Mouse (Mus musculus) hindbrain, embryonic 11.5 days (tissue): ENCODE measurements around the gene Cwf19l1. TPM values are rescaled to one million over a fixed set of nuclear protein-coding genes. Genes with fewer than 3 reads are reported as not detected.
"Not testable (repeated sequence)": the region's sequence is repeated elsewhere in the genome, so short reads cannot be mapped to it uniquely, and the experiment has no call there.

ENCODE experiments used
- ATAC-seq: fragments of 200-750 bp; cut with Nextera tagmentation; 2 replicates; pipeline ENCODE4 v1.8.0; 2017; ENCODE audit warnings: mild to moderate bottlenecking, moderate TSS enrichment, moderate library complexity; ENCODE audit not compliant: low FRiP score
- DNase-seq: peaks from one replicate; pipeline ENCODE4 v3.0.0-alpha.2; 2015; ENCODE audit warnings: low spot score
- H3K27ac ChIP-seq: fragments of 300-500 bp; sonication (generic); 2 replicates; pipeline ENCODE4 v1.5.1; 2014; ENCODE audit warnings: mild to moderate bottlenecking, low read depth, low read length
- H3K27me3 ChIP-seq: fragments of 300-500 bp; sonication (generic); 2 replicates; pipeline ENCODE4 v1.6.1; 2014; ENCODE audit warnings: mild to moderate bottlenecking, low read length, moderate library complexity, mixed read lengths; ENCODE audit not compliant: control insufficient read depth, insufficient read depth
- H3K36me3 ChIP-seq: fragments of 300-500 bp; sonication (generic); 2 replicates; pipeline ENCODE4 v1.6.1; 2014; ENCODE audit warnings: mild to moderate bottlenecking, low read length, moderate library complexity, mixed read lengths; ENCODE audit not compliant: control insufficient read depth, insufficient read depth
- H3K4me1 ChIP-seq: fragments of 300-500 bp; sonication (generic); replicated peaks from 2 replicates; pipeline ENCODE4 v1.6.1; 2014; ENCODE audit warnings: low read length, mixed read lengths; ENCODE audit not compliant: control insufficient read depth, insufficient read depth
- H3K4me2 ChIP-seq: fragments of 300-500 bp; sonication (generic); replicated peaks from 2 replicates; pipeline ENCODE4 v1.6.1; 2014; ENCODE audit warnings: mild to moderate bottlenecking, low read depth, low read length
- H3K4me3 ChIP-seq: fragments of 300-500 bp; sonication (generic); 2 replicates; pipeline ENCODE4 v1.5.1; 2014; ENCODE audit warnings: low read depth, low read length
- H3K9ac ChIP-seq: fragments of 300-500 bp; sonication (generic); 2 replicates; pipeline ENCODE4 v1.6.1; 2014; ENCODE audit warnings: low read depth, low read length
- H3K9me3 ChIP-seq: fragments of 300-500 bp; sonication (generic); 2 replicates; pipeline ENCODE4 v1.6.1; 2016; ENCODE audit warnings: low read length; ENCODE audit not compliant: control insufficient read depth
- WGBS: fragments of 180-500 bp; shearing (Covaris S2); extraction: QIAGEN DNeasy Blood & Tissue Kit; methylation state at CpG from one replicate; pipeline ENCODE4 v1.1.7; 2014; 5-methylcytosine and 5-hydroxymethylcytosine counted together
- polyA plus RNA-seq: library from polyadenylated mRNA; unstranded; fragments of >200 nt; fragmentation: Nextera tagmentation; extraction: Ambion mirVana; gene quantifications from 2 replicates; pipeline ENCODE4 v1.2.1, GENCODE M21; 2014

Gene Cwf19l1
- polyA plus RNA-seq, 1 experiment from 2014 or later = 40.5 TPM

GRCm38 (mm10) chr19:44128560-44128959 is 7.1 kb downstream of the Cwf19l1 start:
- DNase-seq (no peak), ATAC-seq (no peak)
- 92% methylated on average over 2 of the region's 2 CpGs for WGBS
- no peaks in the 10 kb centered on the region for H3K9me3 ChIP-seq
- no peak overlapping the region for H3K27ac ChIP-seq
- H3K27me3 ChIP-seq = no peaks in the 10 kb centered on the region
- H3K4me1 ChIP-seq = no peaks in the 10 kb centered on the region
- H3K4me3 ChIP-seq = no peak overlapping the region
- H3K4me2 ChIP-seq = no peak overlapping the region
- H3K36me3 ChIP-seq = peaks cover 6% of the 10 kb centered on the region; the same call in 1 of the 2 replicates
- no peak overlapping the region for H3K9ac ChIP-seq

- no peak overlapping the region for H3K9ac ChIP-seq
- no peaks in the 10 kb centered on the region for H3K9me3 ChIP-seq
- H3K27ac ChIP-seq = no peak overlapping the region
- ATAC-seq = no peak
- no peak overlapping the region for H3K4me3 ChIP-seq
- no peaks in the 10 kb centered on the region for H3K4me1 ChIP-seq
- H3K36me3 ChIP-seq = peaks cover 6% of the 10 kb centered on the region; the same call in 1 of the 2 replicates
- no peak overlapping the region for H3K4me2 ChIP-seq
- 97% methylated on average over 10 of the region's 10 CpGs for WGBS
- no peak for DNase-seq
- H3K27me3 ChIP-seq = no peaks in the 10 kb centered on the region
These were observed 7.8 kb downstream of the Cwf19l1 start for GRCm38 (mm10) chr19:44127729-44128497.

GRCm38 (mm10) chr19:44121137-44121536 is 14.5 kb downstream of the Cwf19l1 start:
- Histone ChIP-seq H3K9ac (no peak overlapping the region), H3K4me3 (no peak overlapping the region), H3K27ac (no peak overlapping the region), H3K4me1 (no peaks in the 10 kb centered on the region), H3K4me2 (no peak overlapping the region), H3K9me3 (no peaks in the 10 kb centered on the region), H3K36me3 (peaks cover 8% of the 10 kb centered on the region; the same call in 1 of the 2 replicates), H3K27me3 (no peaks in the 10 kb centered on the region)
- WGBS = 95% methylated on average over 7 of the region's 7 CpGs
- ATAC-seq (no peak), DNase-seq (no peak)

- ATAC-seq, H3K27me3 ChIP-seq, H3K36me3 ChIP-seq, H3K27ac ChIP-seq, DNase-seq, H3K4me1 ChIP-seq, H3K4me2 ChIP-seq, H3K9ac ChIP-seq, H3K4me3 ChIP-seq, H3K9me3 ChIP-seq: not testable (repeated sequence)
- 89% methylated on average over 7 of the region's 9 CpGs for WGBS
These were observed 15.0 kb downstream of the Cwf19l1 start for GRCm38 (mm10) chr19:44120686-44121085.

- Histone ChIP-seq H3K9ac (no peak overlapping the region), H3K27me3 (no peaks in the 10 kb centered on the region), H3K4me1 (no peaks in the 10 kb centered on the region), H3K4me3 (no peak overlapping the region), H3K9me3 (no peaks in the 10 kb centered on the region), H3K4me2 (no peak overlapping the region), H3K36me3 (peaks cover 11% of the 10 kb centered on the region), H3K27ac (no peak overlapping the region)
- ATAC-seq (no peak), DNase-seq (no peak)
These were observed 17.9 kb downstream of the Cwf19l1 start for GRCm38 (mm10) chr19:44117793-44118192.

GRCm38 (mm10) chr19:44111706-44112105 is 24.0 kb downstream of the Cwf19l1 start:
- Histone ChIP-seq H3K4me2 (no peak overlapping the region), H3K27me3 (no peaks in the 10 kb centered on the region), H3K27ac (no peak overlapping the region), H3K4me3 (no peak overlapping the region), H3K9ac (no peak overlapping the region), H3K9me3 (no peaks in the 10 kb centered on the region), H3K36me3 (peaks cover 7% of the 10 kb centered on the region; the same call in 1 of the 2 replicates), H3K4me1 (peaks cover 1% of the 10 kb centered on the region; the same call in 1 of the 2 replicates)
- WGBS = 61% methylated on average over 7 of the region's 7 CpGs
- ATAC-seq (no peak), DNase-seq (peak; percentile 54)

GRCm38 (mm10) chr19:44110356-44110755 is 25.3 kb downstream of the Cwf19l1 start:
- peaks cover 7% of the 10 kb centered on the region; the same call in 1 of the 2 replicates for H3K36me3 ChIP-seq
- H3K4me3 ChIP-seq = no peak overlapping the region
- peaks cover 5% of the 10 kb centered on the region; the same call in 1 of the 2 replicates for H3K4me1 ChIP-seq
- no peak overlapping the region for H3K9ac ChIP-seq
- H3K4me2 ChIP-seq = no peak overlapping the region
- WGBS = 88% methylated on average over 9 of the region's 9 CpGs
- no peak overlapping the region for H3K27ac ChIP-seq
- H3K9me3 ChIP-seq = no peaks in the 10 kb centered on the region
- DNase-seq (no peak), ATAC-seq (no peak)
- H3K27me3 ChIP-seq = no peaks in the 10 kb centered on the region

- no peak for ATAC-seq
- no peak for DNase-seq
These were observed 26.7 kb downstream of the Cwf19l1 start for GRCm38 (mm10) chr19:44108996-44109395.

More at GRCm38 (mm10) chr19:44108996-44109395, 26.7 kb downstream of the Cwf19l1 start:
- no peak overlapping the region for H3K4me3 ChIP-seq
- no peak overlapping the region for H3K9ac ChIP-seq
- peaks cover 5% of the 10 kb centered on the region; the same call in 1 of the 2 replicates for H3K4me1 ChIP-seq
- peaks cover 5% of the 10 kb centered on the region; the same call in 1 of the 2 replicates for H3K36me3 ChIP-seq
- no peaks in the 10 kb centered on the region for H3K27me3 ChIP-seq
- H3K27ac ChIP-seq = no peak overlapping the region
- H3K4me2 ChIP-seq = no peak overlapping the region
- no peaks in the 10 kb centered on the region for H3K9me3 ChIP-seq
